Mouse (Mus musculus): ENCODE data around the gene 1810010H24Rik.
A peak's percentile ranks its signal among the peaks of the same experiment; 100 is the strongest.
"Not testable (repeated sequence)": the region's sequence is repeated elsewhere in the genome, so short reads cannot be mapped to it uniquely, and the experiment has no call there.

Gene 1810010H24Rik

GRCm38 (mm10) chr11:107044321-107044720, 18.8 kb downstream of the 1810010H24Rik start:
- DNase-seq: peak; percentile 84

- no peak for DNase-seq
Observed at GRCm38 (mm10) chr11:107045546-107045945, 20.1 kb downstream of the 1810010H24Rik start.

GRCm38 (mm10) chr11:107046766-107047620, 21.5 kb downstream of the 1810010H24Rik start:
- no peak for DNase-seq

- no peak for DNase-seq
Observed at GRCm38 (mm10) chr11:107054870-107055269, 29.4 kb downstream of the 1810010H24Rik start.

- peak; percentile 31 for DNase-seq
Observed at GRCm38 (mm10) chr11:107057391-107057790, 31.9 kb downstream of the 1810010H24Rik start.

GRCm38 (mm10) chr11:107059634-107060033, 34.2 kb downstream of the 1810010H24Rik start:
- not testable (repeated sequence) for DNase-seq

- DNase-seq: no peak
Observed at GRCm38 (mm10) chr11:107060941-107061340, 35.5 kb downstream of the 1810010H24Rik start.

- no peak for DNase-seq
Observed at GRCm38 (mm10) chr11:107063067-107063466, 37.6 kb downstream of the 1810010H24Rik start.

GRCm38 (mm10) chr11:107064590-107064989, 39.1 kb downstream of the 1810010H24Rik start:
- no peak for DNase-seq

- DNase-seq: no peak
Observed at GRCm38 (mm10) chr11:107065216-107065785, 39.8 kb downstream of the 1810010H24Rik start.

Measured in kidney, postnatal 10 days (tissue).